34 mouse cellular contexts compared by ENCODE assay signal in the genomic region with DNA sequence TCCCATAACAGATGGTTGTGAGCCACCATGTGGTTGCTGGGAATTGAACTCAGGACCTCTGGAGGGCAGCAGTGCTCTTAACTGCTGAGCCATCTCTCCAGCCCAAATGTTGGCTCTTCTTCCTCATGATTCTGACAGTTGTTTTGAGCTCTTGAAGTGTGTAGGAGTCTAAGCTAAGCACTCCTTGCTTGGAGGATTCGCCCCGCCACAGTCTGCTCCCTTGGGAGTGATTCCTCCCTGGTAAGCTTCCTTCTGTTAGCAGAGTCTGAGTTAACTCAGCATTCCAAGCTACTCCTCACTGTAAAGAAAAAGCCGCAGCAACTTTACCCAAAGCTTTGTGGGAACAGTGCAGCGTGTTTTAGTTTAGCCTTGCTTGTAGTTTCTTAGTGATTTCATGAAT. TPM values are rescaled to one million over a fixed set of nuclear protein-coding genes. Genes with fewer than 3 reads are reported as not detected.
A peak's percentile ranks its signal among the peaks of the same experiment; 100 is the strongest.
DNase-seq lines count a peak whose midpoint lies in the region; ATAC-seq and TF ChIP-seq lines count a peak whose summit lies in the region.
"Had no signal": no experiment of that assay in that cellular context is flagged by ENCODE, and none has a peak within 500 bp of the region (broad histone marks: within the 10 kb centered on the region; RNA-seq: fewer than 3 reads in every experiment).

No protein-coding gene starts in this region.

- H3K4me2 ChIP-seq in lung, postnatal 0 days (replicated peaks; ENCODE audit: low read depth, low read length), result no peak overlapping the region
- H3K4me2 ChIP-seq: forebrain, embryonic 15.5 days; heart, embryonic 11.5 days; intestine, embryonic 15.5 days; lung, embryonic 14.5 days; neural tube, embryonic 12.5 days had no signal

- no peaks in the 10 kb centered on the region for H3K27me3 ChIP-seq in lung, postnatal 0 days (replicated peaks; ENCODE audit: insufficient read depth, low read length)
- H3K27me3 ChIP-seq: forebrain, embryonic 15.5 days; intestine, embryonic 15.5 days; megakaryocyte, embryonic 14.5 days; neural tube, embryonic 12.5 days had no signal

- no peak overlapping the region for H3K27ac ChIP-seq in lung, postnatal 0 days (ENCODE audit: low read length)
- H3K27ac ChIP-seq: forebrain, embryonic 15.5 days; hindbrain, embryonic 10.5 days; intestine, embryonic 15.5 days; liver, embryonic 14.5 days; neural tube, embryonic 12.5 days had no signal

- no peaks in the 10 kb centered on the region for H3K9me3 ChIP-seq in lung, postnatal 0 days (ENCODE audit: low read length)
- H3K9me3 ChIP-seq: forebrain, embryonic 15.5 days; hindbrain, embryonic 10.5 days; intestine, embryonic 15.5 days; megakaryocyte, embryonic 14.5 days; neural tube, embryonic 12.5 days had no signal

- DNase-seq in frontal cortex, postnatal 36 days (ENCODE audit: low spot score in 2 of 2), result peak; percentile 15 to 51
- no peak for DNase-seq in frontal cortex, postnatal 14 days (ENCODE audit: low spot score in 2 of 2)
- DNase-seq in layer of hippocampus, adult 18-20 months (ENCODE audit: low spot score in 2 of 2), result peak; percentile 35 to 48
- no peak for DNase-seq in layer of hippocampus, postnatal 10 days (ENCODE audit: low spot score in 2 of 2)
- peak; percentile 34 to 36 for DNase-seq in right cerebral cortex, postnatal 36 days (ENCODE audit: low spot score in 2 of 2)
- no peak for DNase-seq in right cerebral cortex, postnatal 25 days
- DNase-seq in telencephalon, adult 2 months (ENCODE audit: low read depth, low spot score), result peak; percentile 62
- DNase-seq in lung, postnatal 0 days (ENCODE audit: low spot score), result no peak
- DNase-seq: cerebellum, adult 11-12 months; cerebellum, postnatal 10 days; kidney, adult 9 months; lung, embryonic 14.5 days; lung, postnatal 36 days; midbrain, embryonic 14.5 days had no signal

- WGBS in lung, postnatal 0 days, result 91% methylated on average over 4 of the region's 4 CpGs

- no peaks in the 10 kb centered on the region for H3K4me1 ChIP-seq in lung, postnatal 0 days (ENCODE audit: insufficient read depth, low read depth, low read length)
- H3K4me1 ChIP-seq: hindbrain, embryonic 10.5 days; intestine, embryonic 15.5 days; megakaryocyte, embryonic 14.5 days; neural tube, embryonic 12.5 days had no signal

- H3K4me3 ChIP-seq in lung, postnatal 0 days (ENCODE audit: low read depth, low read length), result no peak overlapping the region
- H3K4me3 ChIP-seq: forebrain, embryonic 15.5 days; hindbrain, embryonic 10.5 days; intestine, embryonic 15.5 days; megakaryocyte, embryonic 14.5 days; neural tube, embryonic 12.5 days had no signal

- TF ChIP-seq CTCF in lung, postnatal 0 days (IDR thresholded peaks at IDR 0.05), result no peak

- H3K36me3 ChIP-seq in lung, postnatal 0 days (ENCODE audit: insufficient read depth, low read length), result no peaks in the 10 kb centered on the region

- no peak overlapping the region for H3K9ac ChIP-seq in lung, postnatal 0 days (replicated peaks; ENCODE audit: low read depth)
- H3K9ac ChIP-seq: forebrain, embryonic 15.5 days; intestine, embryonic 15.5 days; liver, embryonic 14.5 days; lung, embryonic 14.5 days; neural tube, embryonic 12.5 days had no signal

- ATAC-seq in lung, postnatal 0 days, result no peak
- ATAC-seq: forebrain, embryonic 15.5 days; hindbrain, embryonic 16.5 days; intestine, embryonic 15.5 days had no signal

- TF ChIP-seq EP300 in lung, postnatal 0 days (IDR thresholded peaks at IDR 0.05), result no peak

RNA-seq across cellular contexts. Expression of gene Gm1113, which starts 29.6 kb away (rescaled TPM):
- not detected for total RNA-seq in layer of hippocampus, adult 18-20 months (2021)
- total RNA-seq in layer of hippocampus, postnatal 10 days (2021), result not detected
- not detected in 2 replicates for polyA plus RNA-seq in lung, postnatal 0 days (2015; fragmentation: Nextera tagmentation; extraction: Ambion mirVana)
- total RNA-seq: adrenal gland, postnatal 4 days; ES-E14; gastrocnemius, adult 8-10 months; layer of hippocampus, postnatal 14 days; left cerebral cortex, postnatal 14 days had no signal
- polyA plus RNA-seq: cortical plate, adult 2 months; embryonic facial prominence, embryonic 11.5 days; forebrain, embryonic 15.5 days; gonadal fat pad, adult 2 months; heart, embryonic 11.5 days; heart, postnatal 0 days; hindbrain, embryonic 10.5 days; hindbrain, embryonic 16.5 days; intestine, embryonic 15.5 days; limb, embryonic 14.5 days; liver, embryonic 14.5 days; lung, embryonic 14.5 days; midbrain, embryonic 14.5 days; neural tube, embryonic 12.5 days; testis, adult 2 months; urinary bladder, adult 2 months had no signal

Comparison
In these comparisons a context has a peak if more than half of its experiments do, and no peak if none do; other contexts are left out.
1. DNase-seq: peak in frontal cortex, postnatal 36 days (2 of 2), layer of hippocampus, adult 18-20 months (2 of 2), right cerebral cortex, postnatal 36 days (2 of 2) and telencephalon, adult 2 months (single experiment); none in frontal cortex, postnatal 14 days (0 of 2), layer of hippocampus, postnatal 10 days (0 of 2), right cerebral cortex, postnatal 25 days (single experiment) and lung, postnatal 0 days (single experiment).